Mouse (Mus musculus) heart, postnatal 14 days (tissue): Measurements from ENCODE around the gene Gapdhs. TPM values are rescaled to one million over a fixed set of nuclear protein-coding genes. Genes with fewer than 3 reads are reported as not detected.
"Not testable (repeated sequence)": the region's sequence is repeated elsewhere in the genome, so short reads cannot be mapped to it uniquely, and the experiment has no call there.

ENCODE experiments used
- DNase-seq, 2 experiments: peaks; one replicate each; pipeline ENCODE4 v3.0.0; 2021 to 2022
- intact Hi-C: fragments of 180-260 bp; cut with DNase I; formaldehyde crosslinking; loops from one replicate; pipeline ENCODE4 v1.15.1; 2025
- total RNA-seq, 2 experiments: library from RNA; stranded (reverse); gene quantifications; 2 replicates each; pipeline ENCODE4 v1.2.3; 2021

Gene Gapdhs
- total RNA-seq, 2 experiments from 2014 or later: not detected

DNA sequence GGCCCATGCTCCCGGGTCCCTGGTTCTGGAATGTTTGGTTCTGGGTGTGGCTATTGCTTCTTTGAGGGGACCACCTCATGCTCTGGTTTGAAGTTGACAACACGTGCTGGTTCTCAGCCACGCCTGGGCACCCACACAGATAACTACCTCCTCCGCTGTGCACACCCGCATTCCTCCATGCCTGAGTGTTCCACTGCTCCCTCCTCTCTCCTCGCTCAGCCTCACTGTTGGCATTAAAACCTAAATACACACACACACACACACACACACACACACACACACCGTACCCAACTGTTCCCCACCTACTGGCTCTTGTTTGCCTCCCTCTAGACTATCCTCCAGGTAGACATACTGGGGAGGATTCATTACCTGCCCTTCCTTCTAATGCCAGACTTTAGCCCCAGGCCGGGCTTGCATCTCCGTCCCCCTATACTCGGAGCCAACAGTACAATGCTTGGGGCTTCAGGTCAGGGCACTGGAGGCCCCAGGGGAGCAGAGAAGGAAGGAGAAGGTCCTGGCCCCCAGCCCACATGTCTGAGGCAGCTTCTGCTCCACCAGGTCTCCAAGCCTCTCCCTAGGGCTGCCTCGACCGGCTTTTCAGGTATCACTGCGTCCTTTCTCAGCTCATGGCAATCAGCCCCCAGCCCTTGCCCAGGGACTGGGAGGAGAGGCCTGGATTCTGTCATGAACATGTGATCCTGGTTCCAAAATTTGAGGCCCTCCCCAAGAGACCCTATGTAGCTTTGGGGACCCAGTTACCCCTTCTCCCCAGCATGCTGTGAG lies 6.5 kb upstream of the Gapdhs start:
- intact Hi-C loops: no loop called here
- no peak for DNase-seq

DNA sequence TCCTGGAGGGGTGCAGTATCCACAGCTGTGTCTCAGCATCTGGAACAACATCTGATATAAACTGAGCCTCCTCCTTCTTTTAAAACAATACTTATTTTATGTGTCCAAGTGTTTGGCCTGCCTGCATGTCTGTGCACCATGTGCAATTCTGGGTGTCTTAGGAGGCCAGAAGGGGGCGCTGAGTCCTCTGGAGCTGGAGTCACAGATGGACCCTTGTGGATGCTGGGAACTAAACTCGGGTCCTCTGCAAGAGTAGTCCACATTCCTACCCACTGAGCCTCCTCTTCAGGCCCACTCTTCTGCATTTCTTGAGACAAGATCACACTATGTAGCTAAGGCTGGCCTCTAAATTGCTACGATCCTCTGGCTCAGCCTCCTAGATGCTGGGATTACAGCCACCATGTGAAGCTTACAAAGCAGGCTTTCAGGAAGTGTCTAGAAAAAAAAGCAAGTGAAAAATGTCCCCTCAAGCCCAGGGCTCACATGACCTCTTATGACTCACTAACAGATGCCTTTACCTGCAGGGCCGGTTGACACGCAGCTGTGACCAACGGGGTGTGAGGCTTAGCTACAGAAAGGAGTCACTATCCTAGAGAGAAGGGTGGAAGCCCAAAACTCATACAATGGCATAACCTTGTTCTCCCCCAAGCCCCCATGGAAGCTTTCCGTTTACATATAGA lies 4.2 kb upstream of the Gapdhs start:
- no peak for DNase-seq

DNA sequence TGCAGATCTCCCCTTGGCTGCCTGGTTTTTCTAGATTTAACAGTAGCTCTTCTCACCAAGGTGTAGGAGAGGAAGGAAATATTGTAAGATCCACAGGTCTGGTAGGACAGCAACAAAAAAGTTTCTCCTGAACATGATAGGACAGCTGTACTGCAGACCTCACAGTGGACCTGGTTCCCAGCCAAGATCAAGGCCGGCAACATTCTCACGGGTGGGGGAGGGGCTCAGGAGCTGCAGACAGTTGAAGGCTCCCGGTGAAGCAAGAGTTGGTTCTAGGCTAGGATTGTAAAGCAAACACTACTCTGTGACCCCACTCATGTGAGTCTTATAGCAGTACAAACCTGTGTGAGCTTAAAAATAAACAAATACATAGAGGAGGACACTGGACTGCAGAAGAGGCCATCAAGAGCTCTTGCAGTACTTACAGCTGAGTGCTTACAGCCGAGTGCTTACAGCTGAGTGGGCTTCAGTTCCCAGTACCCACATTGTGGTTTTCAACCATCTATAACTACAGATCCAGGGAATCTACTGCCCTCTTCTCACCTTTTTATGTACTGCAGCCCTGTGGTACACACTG lies 629 bp upstream of the Gapdhs start:
- DNase-seq: peak; percentile 51 to 70
- intact Hi-C loops: no loop called here

More for the DNA sequence above, 4.2 kb upstream of the Gapdhs start:
- intact Hi-C loops: no loop called here

DNA sequence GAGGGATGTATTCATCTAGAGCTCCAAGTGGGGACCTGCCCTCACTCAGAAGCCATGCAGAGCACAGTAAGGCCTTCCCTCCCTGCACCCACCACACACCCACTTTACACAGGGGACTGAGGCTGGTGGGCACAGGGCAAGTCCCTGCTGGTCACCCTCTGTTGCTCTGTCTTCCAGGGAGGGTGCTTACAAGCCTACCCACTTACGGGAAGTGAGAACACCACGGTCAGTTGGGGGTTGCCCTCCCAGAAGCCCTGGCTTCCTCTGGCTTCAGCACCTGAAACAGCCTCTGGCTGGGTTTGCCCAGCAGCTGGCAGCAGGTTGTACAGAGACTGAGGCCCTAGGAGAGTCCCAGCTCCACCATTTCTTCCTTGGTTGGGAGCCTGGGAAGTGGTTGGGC lies 911 bp downstream of the Gapdhs start:
- intact Hi-C loops, DNase-seq: not testable (repeated sequence)

DNA sequence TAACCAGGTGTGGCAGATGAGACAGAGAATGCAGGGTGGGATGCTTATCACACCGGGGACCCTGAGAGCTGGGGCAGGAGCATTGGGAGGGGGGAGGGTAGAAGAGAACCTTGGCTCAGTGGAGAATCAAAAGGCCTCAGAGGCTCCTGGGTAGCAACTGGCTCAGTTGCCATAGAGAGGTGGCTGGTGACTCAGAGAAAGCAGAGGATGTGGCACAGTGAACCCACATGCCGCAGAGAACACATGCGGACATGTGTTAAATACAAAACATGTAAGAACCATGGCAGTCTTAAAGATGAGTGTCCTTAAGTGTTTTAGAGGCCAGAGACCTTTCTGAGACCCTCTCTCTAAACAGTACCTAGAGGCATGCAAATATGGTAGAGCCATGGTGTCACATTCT lies 7.3 kb downstream of the Gapdhs start:
- no peak for DNase-seq
- intact Hi-C loops: loop anchor here (10.0 kb wide), 1 partner anchor 119 kb away; the partner anchor contains the start of gene Ffar3

DNA sequence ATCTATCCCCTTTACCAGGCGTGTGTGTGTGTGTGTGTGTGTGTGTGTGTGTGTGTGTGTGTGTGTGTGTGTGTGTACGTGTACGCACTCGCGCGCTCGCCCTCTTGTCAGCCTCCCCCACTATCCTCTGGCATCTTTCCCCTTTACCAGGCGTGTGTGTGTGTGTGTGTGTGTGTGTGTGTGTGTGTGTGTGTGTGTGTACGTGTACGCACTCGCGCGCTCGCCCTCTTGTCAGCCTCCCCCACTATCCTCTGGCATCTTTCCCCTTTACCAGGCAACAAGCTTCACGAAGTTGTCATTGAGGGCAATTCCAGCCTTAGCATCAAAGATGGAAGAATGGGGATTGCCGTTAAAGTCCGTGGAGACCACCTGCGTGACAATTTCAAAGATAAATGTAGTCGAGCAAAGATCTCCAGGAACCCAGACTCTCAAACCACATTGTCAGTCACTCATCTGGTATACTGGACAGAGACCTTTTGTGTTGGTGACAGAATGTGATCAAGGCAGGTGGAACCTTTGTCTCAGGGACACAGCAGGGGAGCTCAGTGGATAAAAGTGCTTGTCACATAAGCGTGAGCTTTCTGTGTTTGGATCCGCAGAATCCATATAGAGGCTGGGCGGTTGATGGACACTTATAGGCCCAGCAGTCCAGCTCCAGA lies 13.3 kb downstream of the Gapdhs start:
- not testable (repeated sequence) for DNase-seq
- intact Hi-C loops: loop anchor here (5.0 to 10.0 kb wide), 2 partner anchors 125 to 242 kb away; partner anchors contain the start of genes Fam187b, Ffar3 and Lsr

DNA sequence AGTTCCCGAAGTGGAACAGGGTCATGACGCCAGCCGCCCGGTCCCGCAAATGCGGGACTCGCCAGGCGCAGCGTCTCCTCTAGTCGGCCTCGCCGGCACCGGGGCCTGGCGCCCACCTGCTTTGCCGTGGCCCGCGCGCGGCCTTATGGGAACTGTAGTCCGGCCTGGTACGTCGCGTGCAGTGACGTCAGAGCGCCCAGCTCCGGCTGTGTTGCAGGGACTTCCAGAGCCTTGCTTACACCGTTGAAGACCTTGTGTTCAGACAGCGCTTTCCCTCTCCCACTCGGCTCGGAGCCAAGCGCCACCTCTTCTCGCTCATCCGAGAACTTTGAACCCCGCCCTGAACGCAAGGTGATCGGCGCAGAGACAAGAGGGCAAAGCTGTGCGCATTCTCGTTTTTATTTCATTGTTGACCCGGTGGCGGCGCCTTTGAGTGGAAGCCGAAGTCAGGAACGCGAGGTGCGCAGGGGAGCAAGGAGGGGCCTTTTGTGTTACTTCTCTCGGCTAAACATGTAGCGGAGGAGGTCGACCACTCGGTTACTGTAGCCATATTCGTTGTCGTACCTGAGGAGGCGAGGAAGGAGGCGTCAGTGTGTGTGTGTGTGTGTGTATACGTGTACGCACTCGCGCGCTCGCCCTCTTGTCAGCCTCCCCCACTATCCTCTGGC lies 14.0 kb downstream of the Gapdhs start, which contains the start of gene Tmem147:
Tmem147 (minus strand) TSS at position 145 of the 668 bp plus-strand sequence.
- intact Hi-C loops: loop anchor here (5.0 to 10.0 kb wide), 3 partner anchors 62 to 243 kb away; partner anchors contain the start of genes Fam187b, Ffar3 and Lsr
- peak; percentile 94 to 98 for DNase-seq

DNA sequence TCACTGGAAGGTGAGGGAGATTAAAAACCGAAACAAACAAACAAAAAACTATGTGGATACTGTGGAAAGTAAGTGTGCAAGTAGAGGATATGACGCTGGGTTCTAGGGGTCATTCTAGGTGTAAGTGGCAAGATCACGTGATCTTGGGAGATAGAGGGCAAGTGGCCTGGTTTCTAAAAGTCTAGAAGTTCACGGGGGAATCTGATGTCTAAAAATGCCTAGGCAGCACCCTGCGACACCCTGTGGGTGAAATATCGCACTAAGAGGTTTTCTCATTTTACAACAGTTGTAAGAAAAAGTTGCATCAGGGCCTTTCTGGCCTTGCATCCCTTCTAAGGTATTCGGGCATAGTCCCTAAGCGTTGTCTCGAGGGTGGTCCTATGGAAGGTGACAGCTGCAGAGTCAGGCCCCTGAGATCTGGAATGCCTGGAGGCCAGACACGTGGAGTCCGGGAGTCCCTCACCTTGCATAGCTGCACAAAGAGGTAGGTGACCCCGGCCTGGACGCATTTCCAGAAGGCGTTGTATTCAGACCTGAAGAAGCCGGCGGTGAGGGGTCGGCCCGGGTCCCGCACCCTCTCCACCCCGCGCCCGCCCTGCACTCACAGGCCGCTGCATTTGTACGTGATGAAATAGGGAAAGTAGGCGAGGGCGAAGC lies 14.6 kb downstream of the Gapdhs start:
- intact Hi-C loops: loop anchor here (5.0 kb wide), 1 partner anchor 62 kb away; no protein-coding TSS in a partner anchor
- DNase-seq: no peak

DNA sequence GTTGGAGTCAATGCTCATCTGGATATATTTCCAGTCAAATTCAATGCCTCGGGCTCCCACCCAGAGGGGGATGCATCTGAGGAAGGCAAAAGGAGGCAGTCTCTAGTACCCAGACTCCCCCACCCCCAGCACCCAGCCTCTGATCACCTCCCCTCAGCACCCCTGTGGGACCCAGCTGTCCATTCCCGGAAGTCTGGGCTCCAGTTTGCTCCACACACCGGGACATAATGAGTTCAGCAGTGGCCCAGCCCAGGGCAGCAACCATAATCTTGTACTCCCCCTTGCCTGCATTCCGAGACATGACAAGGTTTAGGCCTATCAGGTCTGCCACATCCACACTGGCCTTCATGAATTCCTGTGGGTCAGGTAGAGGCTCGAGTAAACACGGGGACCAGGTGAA lies 15.3 kb downstream of the Gapdhs start:
- DNase-seq: no peak

DNA sequence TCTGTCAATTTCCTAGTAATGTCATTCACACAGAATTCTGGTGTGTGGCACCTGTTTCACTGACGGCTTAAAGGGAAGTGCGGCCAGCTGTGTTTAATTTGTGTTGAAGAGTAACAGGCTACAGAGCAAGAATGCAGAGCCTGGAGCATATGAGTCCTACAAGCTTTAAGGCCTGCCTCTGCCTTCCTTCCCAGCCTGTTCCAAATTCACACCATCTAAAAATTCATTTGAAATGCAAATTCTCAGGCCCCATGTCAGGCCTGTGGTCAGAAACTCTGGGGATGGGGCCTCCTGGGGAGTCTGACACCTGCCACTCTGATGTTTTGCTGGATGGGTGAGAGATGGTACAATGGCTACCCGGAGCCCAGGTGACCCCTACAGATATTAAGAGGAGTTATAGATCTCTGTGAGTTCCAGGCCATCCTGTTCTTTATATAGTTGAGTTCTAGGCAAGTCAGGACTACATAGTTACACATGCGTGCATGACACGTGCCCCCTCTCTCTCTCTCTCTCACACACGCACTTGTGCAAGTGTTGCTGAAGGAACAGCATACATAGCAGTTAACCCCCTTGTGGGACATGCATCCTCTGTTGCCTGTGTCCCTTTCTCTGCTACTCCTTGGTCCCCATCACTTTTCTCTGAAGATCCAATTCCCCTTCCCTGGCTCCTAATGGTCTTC lies 20.1 kb downstream of the Gapdhs start:
- no peak for DNase-seq
- intact Hi-C loops: no loop called here

More for the DNA sequence above, 15.3 kb downstream of the Gapdhs start:
- intact Hi-C loops: loop anchor here (5.0 kb wide), 1 partner anchor 61 kb away; no protein-coding TSS in a partner anchor

DNA sequence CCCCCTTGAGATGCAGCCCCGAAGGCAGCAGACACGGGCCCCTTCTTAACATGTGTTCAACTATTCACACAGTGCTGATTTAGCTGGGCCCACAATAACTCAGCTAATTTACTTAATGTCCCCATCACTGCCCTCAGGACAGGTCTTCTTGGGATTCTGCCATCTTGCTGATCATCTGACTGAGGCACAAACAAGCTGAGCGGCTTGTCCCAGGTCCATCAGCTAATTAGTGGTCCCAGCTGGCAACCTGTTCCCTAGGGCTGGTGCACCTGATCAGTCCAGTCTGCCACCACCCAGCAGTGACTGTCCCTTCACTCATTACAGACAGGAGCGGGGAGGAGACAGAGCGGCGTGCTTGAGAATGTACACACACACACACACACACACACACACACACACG lies 22.2 kb downstream of the Gapdhs start:
- intact Hi-C loops: no loop called here
- DNase-seq: no peak

DNA sequence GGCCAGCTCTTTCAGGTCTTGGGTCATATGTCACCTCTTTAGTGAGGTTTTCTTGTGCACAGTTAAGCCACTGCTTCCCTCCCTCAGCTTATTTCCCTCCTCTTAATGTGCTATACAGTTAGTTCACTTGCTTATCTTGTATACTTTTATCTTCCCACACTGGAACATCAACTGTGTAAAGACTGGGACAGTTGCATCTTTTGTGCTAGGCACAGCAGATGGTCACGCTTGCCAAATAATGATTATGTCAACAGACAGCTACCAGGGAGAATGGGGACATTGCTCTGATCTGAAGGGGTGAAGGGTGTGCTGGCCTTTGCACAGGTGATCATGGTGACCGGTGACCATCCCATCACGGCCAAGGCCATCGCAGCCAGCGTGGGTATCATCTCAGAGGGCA lies 23.8 kb downstream of the Gapdhs start:
- DNase-seq: no peak
- intact Hi-C loops: no loop called here

DNA sequence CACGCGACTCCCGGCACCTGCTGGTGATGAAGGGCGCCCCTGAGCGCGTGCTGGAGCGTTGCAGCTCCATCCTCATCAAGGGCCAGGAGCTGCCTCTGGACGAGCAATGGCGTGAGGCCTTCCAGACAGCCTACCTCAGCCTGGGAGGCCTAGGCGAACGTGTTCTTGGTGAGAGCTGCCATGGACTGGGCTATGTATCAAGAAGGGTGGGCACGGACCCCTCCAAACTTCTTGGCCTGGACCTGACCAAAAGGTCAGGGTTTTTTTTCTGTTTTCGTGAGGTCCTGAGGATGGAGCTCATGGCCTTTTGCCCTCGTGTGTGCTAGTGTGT lies 25.8 kb downstream of the Gapdhs start:
- DNase-seq: no peak
- intact Hi-C loops: no loop called here

DNA sequence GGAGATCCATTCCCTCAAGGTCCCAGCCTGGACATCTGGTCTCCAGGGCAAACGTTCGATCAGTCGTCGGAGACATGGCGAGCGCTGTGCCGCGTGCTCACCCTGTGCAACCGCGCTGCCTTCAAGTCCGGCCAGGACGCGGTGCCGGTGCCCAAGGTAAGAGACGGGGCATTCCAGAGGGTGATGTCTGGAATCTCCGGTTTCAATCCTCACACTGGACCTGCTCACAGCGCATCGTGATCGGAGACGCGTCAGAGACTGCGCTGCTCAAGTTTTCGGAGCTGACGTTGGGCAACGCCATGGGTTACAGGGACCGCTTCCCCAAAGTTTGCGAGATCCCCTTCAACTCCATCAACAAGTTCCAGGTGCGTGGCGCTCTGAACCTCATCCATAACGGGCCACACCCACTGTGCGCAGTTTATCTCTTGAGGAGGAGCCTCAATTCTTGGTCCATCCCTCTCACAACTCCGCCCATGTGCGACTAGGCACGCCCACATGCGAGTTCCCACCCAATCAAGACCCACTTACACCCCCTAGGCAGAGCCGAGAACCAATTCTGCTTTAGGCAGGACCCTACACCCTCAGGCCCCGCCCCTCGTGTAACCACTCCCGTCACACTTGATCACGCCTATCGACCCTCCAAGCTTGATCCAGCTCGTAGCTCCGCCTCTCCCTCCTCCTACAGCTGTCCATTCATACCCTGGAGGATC lies 26.3 kb downstream of the Gapdhs start:
- intact Hi-C loops: no loop called here
- DNase-seq: peak; percentile 37 to 40

DNA sequence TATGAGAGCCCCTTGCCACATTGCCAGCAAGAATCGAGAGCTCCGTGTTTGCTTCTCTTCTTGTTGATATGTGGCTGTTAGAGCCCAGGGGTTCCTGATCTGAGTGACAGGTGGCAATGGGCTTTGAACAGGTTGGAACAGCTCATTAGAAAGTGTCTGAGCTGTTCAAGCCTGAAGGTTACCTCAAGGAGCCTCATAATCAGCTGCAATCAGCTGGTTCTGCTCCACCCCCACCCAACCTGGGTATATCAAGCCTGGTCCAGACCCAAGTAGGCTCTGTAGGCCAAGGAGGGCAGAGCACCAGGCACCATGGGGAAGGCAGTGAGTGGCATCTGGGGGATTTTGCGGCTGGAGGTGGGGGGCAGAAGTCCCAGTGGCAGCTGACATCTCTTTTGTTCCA lies 31.5 kb downstream of the Gapdhs start, which contains the start of gene Atp4a:
Atp4a (plus strand) TSS at position 268 of the 400 bp plus-strand sequence.
- intact Hi-C loops: no loop called here
- DNase-seq: no peak

DNA sequence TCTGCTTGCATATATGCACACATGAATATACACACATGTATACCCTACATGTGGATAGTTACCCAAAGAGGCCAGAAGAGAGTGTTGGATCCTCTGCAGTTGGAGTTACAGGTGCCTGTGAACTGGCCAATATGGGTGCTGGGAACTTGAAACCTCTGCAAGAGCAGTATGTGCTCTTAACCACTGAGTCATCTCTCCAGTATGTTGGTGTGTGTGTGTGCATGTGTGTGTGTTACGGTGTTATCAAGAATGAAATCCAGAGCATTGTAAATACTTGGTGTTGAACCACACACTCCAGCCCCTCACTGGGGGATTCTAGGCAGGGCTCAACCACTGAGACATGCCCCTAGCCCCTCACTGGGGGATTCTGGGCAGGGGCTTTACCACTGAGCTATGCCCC lies 36.0 kb downstream of the Gapdhs start:
- no peak for DNase-seq
- intact Hi-C loops: no loop called here

DNA sequence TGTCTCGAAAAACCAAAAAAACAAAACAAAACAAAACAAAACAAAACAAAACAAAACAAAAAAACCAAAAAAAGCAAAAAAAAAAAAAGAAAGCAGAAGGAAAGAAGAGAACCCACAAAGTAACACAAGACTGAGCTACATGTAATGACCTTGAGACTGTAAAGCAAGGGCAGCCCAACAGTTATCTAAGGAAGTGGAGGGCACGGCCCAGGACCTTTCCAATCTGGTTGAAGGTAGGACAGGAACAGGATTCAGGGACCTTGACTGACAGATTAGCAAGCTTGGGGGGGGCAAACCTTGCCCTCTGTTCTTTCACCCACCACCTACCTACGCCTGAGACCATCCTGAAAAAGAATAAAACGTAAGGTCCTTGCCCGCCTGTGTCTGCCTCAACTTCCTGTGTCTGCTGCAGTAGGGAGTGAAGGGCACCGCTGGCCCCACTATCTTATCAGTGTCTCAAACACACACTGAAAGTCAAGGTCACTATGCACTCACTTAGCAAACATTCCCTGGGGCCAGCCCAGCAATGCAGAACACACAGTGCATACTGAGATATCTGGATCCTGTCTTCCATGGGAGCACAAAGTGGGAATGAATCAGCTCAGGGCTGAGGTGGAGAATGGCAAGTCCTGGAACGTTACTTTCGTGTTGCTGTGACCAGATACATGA lies 37.1 kb downstream of the Gapdhs start:
- DNase-seq: no peak
- intact Hi-C loops: no loop called here

DNA sequence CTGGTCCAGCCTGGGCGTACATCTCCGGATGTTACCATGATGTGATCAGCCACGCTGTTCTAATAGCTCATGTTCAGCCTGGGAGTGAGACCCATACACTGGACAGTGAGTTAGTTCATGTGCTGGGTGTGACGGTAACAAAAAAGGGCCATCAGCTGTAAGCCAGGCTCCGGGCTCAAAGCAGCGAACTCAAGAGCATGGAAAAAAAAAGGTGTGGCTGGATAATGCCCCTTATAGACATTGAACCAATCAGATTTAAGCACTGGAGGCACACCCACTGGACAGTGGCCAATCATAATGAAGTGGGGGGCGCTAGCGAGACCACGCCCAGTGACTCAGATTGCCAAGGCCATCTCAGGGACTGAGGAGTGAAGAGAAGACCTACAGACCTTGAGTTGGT lies 44.9 kb downstream of the Gapdhs start, which contains the start of gene 2200002J24Rik:
2200002J24Rik (plus strand) TSS at position 338 of the 400 bp plus-strand sequence.
- no peak for DNase-seq
- intact Hi-C loops: no loop called here
